Mouse (Mus musculus): Measurements from ENCODE around the gene Zfp326. TPM values are rescaled to one million over a fixed set of nuclear protein-coding genes. Genes with fewer than 3 reads are reported as not detected.

Gene Zfp326
- total RNA-seq (2021), result 10 to 100 TPM; 41.4 to 45.9 TPM
- long read RNA-seq, partial matches to known transcripts, result 0 of 1 reads
- long read RNA-seq, other reads (novel, unspliced or antisense), result 1 of 1 reads

- DNase-seq (ENCODE audit: low spot score in 2 of 2), result peak; percentile 83 to 88
Observed at GRCm38 (mm10) chr5:105876068-105876924, at the start of gene Zfp326. Zfp326 (plus strand) TSS chr5:105876565.

GRCm38 (mm10) chr5:105826916-105827510, 49.4 kb upstream of the Zfp326 start:
- no peak for DNase-seq (ENCODE audit: low spot score in 2 of 2)

- DNase-seq (ENCODE audit: low spot score in 2 of 2), result no peak
Observed at GRCm38 (mm10) chr5:105828050-105828449, 48.3 kb upstream of the Zfp326 start.

- no peak for DNase-seq (ENCODE audit: low spot score in 2 of 2)
Observed at GRCm38 (mm10) chr5:105829008-105829586, 47.3 kb upstream of the Zfp326 start.

GRCm38 (mm10) chr5:105832140-105832539, 44.2 kb upstream of the Zfp326 start:
- DNase-seq (ENCODE audit: low spot score in 2 of 2), result no peak

- DNase-seq (ENCODE audit: low spot score in 2 of 2), result no peak
Observed at GRCm38 (mm10) chr5:105833923-105834322, 42.4 kb upstream of the Zfp326 start.

- no peak for DNase-seq (ENCODE audit: low spot score in 2 of 2)
Observed at GRCm38 (mm10) chr5:105836006-105836405, 40.4 kb upstream of the Zfp326 start.

GRCm38 (mm10) chr5:105839740-105840310, 36.5 kb upstream of the Zfp326 start:
- DNase-seq (ENCODE audit: low spot score in 2 of 2), result no peak

- DNase-seq (ENCODE audit: low spot score in 2 of 2), result no peak
Observed at GRCm38 (mm10) chr5:105844044-105844753, 32.2 kb upstream of the Zfp326 start.

- no peak for DNase-seq (ENCODE audit: low spot score in 2 of 2)
Observed at GRCm38 (mm10) chr5:105845041-105845440, 31.3 kb upstream of the Zfp326 start.

GRCm38 (mm10) chr5:105847726-105848125, 28.6 kb upstream of the Zfp326 start:
- no peak for DNase-seq (ENCODE audit: low spot score in 2 of 2)

GRCm38 (mm10) chr5:105849222-105849621, 27.1 kb upstream of the Zfp326 start:
- DNase-seq (ENCODE audit: low spot score in 2 of 2), result no peak

- no peak for DNase-seq (ENCODE audit: low spot score in 2 of 2)
Observed at GRCm38 (mm10) chr5:105849643-105850042, 26.7 kb upstream of the Zfp326 start.

GRCm38 (mm10) chr5:105853271-105853670, 23.1 kb upstream of the Zfp326 start:
- DNase-seq (ENCODE audit: low spot score in 2 of 2), result no peak

- no peak for DNase-seq (ENCODE audit: low spot score in 2 of 2)
Observed at GRCm38 (mm10) chr5:105857486-105857885, 18.9 kb upstream of the Zfp326 start.

- no peak for DNase-seq (ENCODE audit: low spot score in 2 of 2)
Observed at GRCm38 (mm10) chr5:105858754-105859694, 17.3 kb upstream of the Zfp326 start.

GRCm38 (mm10) chr5:105859716-105860460, 16.5 kb upstream of the Zfp326 start:
- no peak for DNase-seq (ENCODE audit: low spot score in 2 of 2)

GRCm38 (mm10) chr5:105860461-105860835, 15.9 kb upstream of the Zfp326 start:
- no peak for DNase-seq (ENCODE audit: low spot score in 2 of 2)

- no peak for DNase-seq (ENCODE audit: low spot score in 2 of 2)
Observed at GRCm38 (mm10) chr5:105861616-105862015, 14.7 kb upstream of the Zfp326 start.

All from layer of hippocampus, postnatal 10 days (tissue).